Comparison of ENCODE assay signal across 15 mouse cellular contexts in the genomic region with DNA sequence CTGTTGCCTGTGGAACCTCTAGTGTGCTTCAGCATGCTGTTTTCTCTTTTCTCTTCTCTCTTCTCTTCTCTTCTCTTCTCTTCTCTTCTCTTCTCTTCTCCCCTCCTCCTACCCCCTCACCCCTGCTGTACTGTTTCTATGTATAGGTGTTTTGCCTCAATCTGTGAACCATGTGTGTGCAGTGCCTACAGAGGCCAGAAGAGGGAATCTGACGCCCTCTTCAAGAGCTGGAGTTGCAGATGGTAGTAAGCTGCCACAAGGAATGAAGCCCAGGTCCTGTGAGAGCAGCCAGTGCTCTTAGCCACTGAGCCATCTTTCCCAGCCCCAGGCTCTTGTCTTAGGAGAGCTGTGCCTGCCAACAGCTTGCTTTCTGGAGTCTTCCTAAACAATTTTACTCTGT. TPM values are rescaled to one million over a fixed set of nuclear protein-coding genes. Genes with fewer than 3 reads are reported as not detected.
DNase-seq lines count a peak whose midpoint lies in the region; TF ChIP-seq lines count a peak whose summit lies in the region.
"Had no signal": no experiment of that assay in that cellular context is flagged by ENCODE, and none has a peak within 500 bp of the region (broad histone marks: within the 10 kb centered on the region; RNA-seq: fewer than 3 reads in every experiment).

No protein-coding gene starts in this region.

- no peaks in the 10 kb centered on the region for H3K4me1 ChIP-seq in thymus, adult 2 months (replicated peaks; ENCODE audit: control insufficient read depth, insufficient read depth, low read length)
- H3K4me1 ChIP-seq: liver, embryonic 13.5 days; neural tube, embryonic 15.5 days had no signal

- 81% methylated on average over 1 of the region's 1 CpGs for WGBS in thymus, adult 2 months

- TF ChIP-seq POLR2A in thymus, adult 2 months (IDR thresholded peaks at IDR 0.05; ENCODE audit: control insufficient read depth, extremely low read depth, insufficient read depth, low read length, poor library complexity), result no peak

- peak; percentile 50 for TF ChIP-seq CTCF in layer of hippocampus, adult 2 months (conservative IDR thresholded peaks at IDR 0.05)
- TF ChIP-seq CTCF in thymus, adult 2 months (IDR thresholded peaks at IDR 0.05; ENCODE audit: borderline replicate concordance, control insufficient read depth, extremely low read depth, insufficient read depth, low read length, poor library complexity), result no peak

- no peak for DNase-seq in layer of hippocampus, adult 2 months (ENCODE audit: low spot score in 2 of 2)
- DNase-seq in layer of hippocampus, postnatal 10 days (ENCODE audit: low spot score in 2 of 2), result no peak
- peak; percentile 46 for DNase-seq in thymus, postnatal 4 days
- no peak for DNase-seq in thymus, adult 2 months
- peak; percentile 58 for DNase-seq in ZHBTc4 (ENCODE audit: low read depth, low spot score)
- no peak for DNase-seq in frontal cortex, postnatal 14 days (ENCODE audit: low spot score in 2 of 2)
- DNase-seq in frontal cortex, postnatal 36 days (ENCODE audit: low spot score in 2 of 2), result no peak
- DNase-seq: adrenal gland, postnatal 36 days; cerebellum, adult 11 months; liver, embryonic 13.5 days; right cerebral cortex, postnatal 14 days had no signal

- peaks cover 18% of the 10 kb centered on the region for H3K36me3 ChIP-seq in thymus, adult 2 months (ENCODE audit: control insufficient read depth, insufficient read depth, low read length)

- H3K4me3 ChIP-seq in layer of hippocampus, adult 2 months, result no peak overlapping the region
- no peak overlapping the region for H3K4me3 ChIP-seq in thymus, adult 2 months (ENCODE audit: control insufficient read depth, insufficient read depth, low read length)
- H3K4me3 ChIP-seq: embryonic facial prominence, embryonic 13.5 days; forebrain, embryonic 10.5 days; liver, embryonic 13.5 days; neural tube, embryonic 15.5 days had no signal

- no peaks in the 10 kb centered on the region for H3K27me3 ChIP-seq in thymus, adult 2 months (ENCODE audit: control insufficient read depth, insufficient read depth, low read length)
- H3K27me3 ChIP-seq: embryonic facial prominence, embryonic 13.5 days; liver, embryonic 13.5 days; neural tube, embryonic 15.5 days had no signal

- H3K27ac ChIP-seq in layer of hippocampus, adult 2 months, result peak overlapping the region; percentile 12; the same call in 1 of the 2 replicates
- no peak overlapping the region for H3K27ac ChIP-seq in thymus, adult 2 months (ENCODE audit: control insufficient read depth, insufficient read depth, low read length)
- H3K27ac ChIP-seq: embryonic facial prominence, embryonic 13.5 days; forebrain, embryonic 10.5 days; liver, embryonic 13.5 days; macrophage; neural tube, embryonic 15.5 days had no signal

RNA-seq across cellular contexts. Expression of a gene that starts 12.9 kb away (rescaled TPM):
- 100 to 1,000 TPM; 181 TPM for total RNA-seq in layer of hippocampus, adult 2 months (2021)
- 100 to 1,000 TPM; 171 to 194 TPM for total RNA-seq in layer of hippocampus, postnatal 10 days (2021)
- polyA plus RNA-seq in thymus, adult 2 months (2012; rRNA removed), result 59.9 and 82.7 TPM in 2 replicates

Comparison
In these comparisons a context has a peak if more than half of its experiments do, and no peak if none do; other contexts are left out.
1. DNase-seq: peak in thymus, postnatal 4 days (single experiment) and ZHBTc4 (single experiment); none in layer of hippocampus, adult 2 months (0 of 2), layer of hippocampus, postnatal 10 days (0 of 2), thymus, adult 2 months (single experiment), frontal cortex, postnatal 14 days (0 of 2) and frontal cortex, postnatal 36 days (0 of 2).